ENCODE assay signal across 20 mouse cellular contexts in the genomic region with DNA sequence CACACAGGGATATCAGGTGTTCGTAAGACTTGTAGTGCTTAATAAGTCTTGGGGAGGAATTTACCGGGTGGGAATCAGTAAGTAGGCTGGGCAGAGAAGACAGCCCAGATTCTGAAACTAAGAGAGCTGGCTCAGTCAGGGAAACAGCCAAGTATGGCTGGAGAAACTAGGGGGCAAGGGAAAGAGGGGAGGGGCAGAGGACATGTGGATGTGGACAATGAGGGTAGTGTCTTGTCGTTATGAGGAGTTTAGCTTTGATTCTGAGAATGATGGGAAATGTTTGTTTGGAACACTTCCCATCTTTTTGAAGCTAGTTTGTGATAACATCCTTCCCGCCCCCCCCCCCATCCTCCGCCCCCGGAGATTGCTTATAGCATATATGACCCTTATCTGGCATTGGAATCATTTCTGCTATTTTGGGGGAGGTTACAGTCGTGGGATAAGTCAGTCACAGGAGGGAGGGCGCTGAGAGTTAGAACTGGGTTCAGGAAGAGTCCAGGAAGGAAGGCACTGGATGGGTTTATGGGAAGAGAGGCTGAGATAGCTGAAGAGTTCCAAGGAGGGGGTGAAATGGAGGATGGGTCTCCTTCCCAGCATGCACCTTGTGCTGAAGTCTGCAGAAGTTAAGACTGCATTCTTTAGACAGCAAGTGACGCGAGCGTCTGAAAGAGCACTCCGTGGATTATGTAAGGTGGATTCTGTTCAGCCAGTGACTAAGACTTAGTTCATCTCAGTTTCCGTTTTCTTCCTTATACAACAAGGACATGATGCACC. TPM values are rescaled to one million over a fixed set of nuclear protein-coding genes. Genes with fewer than 3 reads are reported as not detected.
A peak's percentile ranks its signal among the peaks of the same experiment; 100 is the strongest.
DNase-seq lines count a peak whose midpoint lies in the region; ATAC-seq and TF ChIP-seq lines count a peak whose summit lies in the region.
"Had no signal": no experiment of that assay in that cellular context is flagged by ENCODE, and none has a peak within 500 bp of the region (broad histone marks: within the 10 kb centered on the region; RNA-seq: fewer than 3 reads in every experiment).

No protein-coding gene starts in this region.

- 0 out of 2 replicates have a peak, but pooled peaks have one; percentile 22 for ATAC-seq in embryonic facial prominence, embryonic 14.5 days (ENCODE audit: low read depth)
- ATAC-seq in intestine, postnatal 0 days: peak; percentile 22; the same call in 1 of the 2 replicates
- no peak for ATAC-seq in intestine, embryonic 15.5 days
- ATAC-seq: activated CD4-positive, CD25-positive, alpha-beta regulatory T cell, adult 4 months; hindbrain, postnatal 0 days had no signal

- no peak for TF ChIP-seq CTCF in intestine, postnatal 0 days (IDR thresholded peaks at IDR 0.05; ENCODE audit: low read depth)

- H3K27ac ChIP-seq in embryonic facial prominence, embryonic 14.5 days (replicated peaks; ENCODE audit: low read depth, low read length): no peak overlapping the region
- H3K27ac ChIP-seq in embryonic facial prominence, embryonic 10.5 days (replicated peaks): no peak overlapping the region
- peak overlapping the region; percentile 1; the same call in 1 of the 2 replicates for H3K27ac ChIP-seq in intestine, postnatal 0 days (ENCODE audit: low read depth, low read length)
- no peak overlapping the region for H3K27ac ChIP-seq in intestine, embryonic 15.5 days
- H3K27ac ChIP-seq: forebrain, embryonic 10.5 days; hindbrain, postnatal 0 days; limb, embryonic 13.5 days; midbrain, embryonic 10.5 days had no signal

- H3K4me3 ChIP-seq in embryonic facial prominence, embryonic 14.5 days (ENCODE audit: low read depth, low read length): no peak overlapping the region
- H3K4me3 ChIP-seq in embryonic facial prominence, embryonic 10.5 days: no peak overlapping the region
- no peak overlapping the region for H3K4me3 ChIP-seq in intestine, postnatal 0 days (ENCODE audit: low read depth, low read length)
- H3K4me3 ChIP-seq in intestine, embryonic 15.5 days (replicated peaks): no peak overlapping the region
- H3K4me3 ChIP-seq: forebrain, embryonic 10.5 days; limb, embryonic 13.5 days; midbrain, embryonic 10.5 days; myocyte had no signal

- H3K27me3 ChIP-seq in embryonic facial prominence, embryonic 14.5 days (replicated peaks; ENCODE audit: control insufficient read depth, insufficient read depth, low read length): no peaks in the 10 kb centered on the region
- no peaks in the 10 kb centered on the region for H3K27me3 ChIP-seq in embryonic facial prominence, embryonic 10.5 days (replicated peaks; ENCODE audit: low read depth, poor library complexity, severe bottlenecking)
- H3K27me3 ChIP-seq in intestine, postnatal 0 days (replicated peaks; ENCODE audit: control insufficient read depth, insufficient read depth, low read length): no peaks in the 10 kb centered on the region
- H3K27me3 ChIP-seq in intestine, embryonic 15.5 days (replicated peaks): no peaks in the 10 kb centered on the region
- H3K27me3 ChIP-seq: CH12.LX; limb, embryonic 13.5 days had no signal

- 84% methylated on average over 13 of the region's 13 CpGs for WGBS in embryonic facial prominence, embryonic 14.5 days
- 88% methylated on average over 13 of the region's 13 CpGs for WGBS in embryonic facial prominence, embryonic 10.5 days
- 77% methylated on average over 13 of the region's 13 CpGs for WGBS in intestine, postnatal 0 days
- WGBS in intestine, embryonic 15.5 days: 81% methylated on average over 13 of the region's 13 CpGs

- no peak overlapping the region for H3K4me2 ChIP-seq in embryonic facial prominence, embryonic 14.5 days (ENCODE audit: low read depth, low read length)
- no peak overlapping the region for H3K4me2 ChIP-seq in intestine, postnatal 0 days (replicated peaks; ENCODE audit: low read depth)
- H3K4me2 ChIP-seq in intestine, embryonic 15.5 days (replicated peaks): no peak overlapping the region
- H3K4me2 ChIP-seq: limb, embryonic 13.5 days had no signal

- no peaks in the 10 kb centered on the region for H3K36me3 ChIP-seq in embryonic facial prominence, embryonic 14.5 days (ENCODE audit: control insufficient read depth, insufficient read depth, low read length)
- H3K36me3 ChIP-seq in embryonic facial prominence, embryonic 10.5 days (replicated peaks): peaks cover 12% of the 10 kb centered on the region; the same call in 1 of the 2 replicates
- no peaks in the 10 kb centered on the region for H3K36me3 ChIP-seq in intestine, postnatal 0 days (ENCODE audit: control insufficient read depth, insufficient read depth)
- no peaks in the 10 kb centered on the region for H3K36me3 ChIP-seq in intestine, embryonic 15.5 days

- DNase-seq in embryonic facial prominence, embryonic 14.5 days (ENCODE audit: low spot score): no peak
- DNase-seq in embryonic facial prominence, embryonic 10.5 days (ENCODE audit: low spot score): no peak
- DNase-seq in lung, postnatal 10 days: peak; percentile 46
- no peak for DNase-seq in lung, postnatal 25 days (ENCODE audit: low spot score)
- DNase-seq in lung, postnatal 4 days: peak; percentile 19 to 49
- no peak for DNase-seq in c-Kit-positive CD71-positive TER-119-positive erythroid progenitor cells, embryonic 14.5 days (ENCODE audit: low spot score)
- DNase-seq: adrenal gland, postnatal 25 days; cerebellum, postnatal 14 days; heart, postnatal 36 days; kidney, postnatal 10 days; thymus, postnatal 36 days had no signal

- H3K9ac ChIP-seq in embryonic facial prominence, embryonic 14.5 days (ENCODE audit: low read depth, low read length): no peak overlapping the region
- H3K9ac ChIP-seq in intestine, postnatal 0 days (ENCODE audit: low read depth, low read length): no peak overlapping the region
- no peak overlapping the region for H3K9ac ChIP-seq in intestine, embryonic 15.5 days
- H3K9ac ChIP-seq: limb, embryonic 13.5 days had no signal

- no peaks in the 10 kb centered on the region for H3K4me1 ChIP-seq in embryonic facial prominence, embryonic 14.5 days (ENCODE audit: control insufficient read depth, insufficient read depth, low read length)
- H3K4me1 ChIP-seq in embryonic facial prominence, embryonic 10.5 days: peaks cover under 1% of the 10 kb centered on the region; the same call in 1 of the 2 replicates
- no peaks in the 10 kb centered on the region for H3K4me1 ChIP-seq in intestine, postnatal 0 days (replicated peaks; ENCODE audit: control insufficient read depth, insufficient read depth, low read length)
- no peaks in the 10 kb centered on the region for H3K4me1 ChIP-seq in intestine, embryonic 15.5 days (replicated peaks)

- H3K9me3 ChIP-seq in embryonic facial prominence, embryonic 14.5 days (ENCODE audit: control insufficient read depth, low read length): no peaks in the 10 kb centered on the region
- H3K9me3 ChIP-seq in embryonic facial prominence, embryonic 10.5 days: no peaks in the 10 kb centered on the region
- no peaks in the 10 kb centered on the region for H3K9me3 ChIP-seq in intestine, postnatal 0 days (ENCODE audit: control insufficient read depth)
- H3K9me3 ChIP-seq in intestine, embryonic 15.5 days: no peaks in the 10 kb centered on the region
- H3K9me3 ChIP-seq: limb, embryonic 13.5 days; midbrain, embryonic 10.5 days had no signal

RNA-seq across cellular contexts. Expression of a gene that starts 57.5 kb away (rescaled TPM):
- 8.2 and 11.1 TPM in 2 replicates for polyA plus RNA-seq in embryonic facial prominence, embryonic 14.5 days (2014; fragmentation: Nextera tagmentation; extraction: Ambion mirVana)
- 9.8 and 11.1 TPM in 2 replicates for polyA plus RNA-seq in embryonic facial prominence, embryonic 10.5 days (2016; fragmentation: Nextera tagmentation; extraction: Ambion mirVana)
- 4.9 and 5.9 TPM in 2 replicates for polyA plus RNA-seq in intestine, postnatal 0 days (2015; fragmentation: Nextera tagmentation; extraction: Ambion mirVana)
- polyA plus RNA-seq in intestine, embryonic 15.5 days (2015; fragmentation: Nextera tagmentation; extraction: Ambion mirVana): 5.5 and 6.7 TPM in 2 replicates

Comparison
In these comparisons a context has a peak if more than half of its experiments do, and no peak if none do; other contexts are left out.
1. DNase-seq: peak in lung, postnatal 10 days (single experiment) and lung, postnatal 4 days (2 of 2); none in embryonic facial prominence, embryonic 14.5 days (single experiment), embryonic facial prominence, embryonic 10.5 days (single experiment), lung, postnatal 25 days (single experiment) and c-Kit-positive CD71-positive TER-119-positive erythroid progenitor cells, embryonic 14.5 days (single experiment).